Mouse (Mus musculus): ENCODE data around the gene Rhog. TPM values are rescaled to one million over a fixed set of nuclear protein-coding genes. Genes with fewer than 3 reads are reported as not detected.

Rhog gene
- polyA plus RNA-seq, 1 experiment, result 52.3 TPM

DNA sequence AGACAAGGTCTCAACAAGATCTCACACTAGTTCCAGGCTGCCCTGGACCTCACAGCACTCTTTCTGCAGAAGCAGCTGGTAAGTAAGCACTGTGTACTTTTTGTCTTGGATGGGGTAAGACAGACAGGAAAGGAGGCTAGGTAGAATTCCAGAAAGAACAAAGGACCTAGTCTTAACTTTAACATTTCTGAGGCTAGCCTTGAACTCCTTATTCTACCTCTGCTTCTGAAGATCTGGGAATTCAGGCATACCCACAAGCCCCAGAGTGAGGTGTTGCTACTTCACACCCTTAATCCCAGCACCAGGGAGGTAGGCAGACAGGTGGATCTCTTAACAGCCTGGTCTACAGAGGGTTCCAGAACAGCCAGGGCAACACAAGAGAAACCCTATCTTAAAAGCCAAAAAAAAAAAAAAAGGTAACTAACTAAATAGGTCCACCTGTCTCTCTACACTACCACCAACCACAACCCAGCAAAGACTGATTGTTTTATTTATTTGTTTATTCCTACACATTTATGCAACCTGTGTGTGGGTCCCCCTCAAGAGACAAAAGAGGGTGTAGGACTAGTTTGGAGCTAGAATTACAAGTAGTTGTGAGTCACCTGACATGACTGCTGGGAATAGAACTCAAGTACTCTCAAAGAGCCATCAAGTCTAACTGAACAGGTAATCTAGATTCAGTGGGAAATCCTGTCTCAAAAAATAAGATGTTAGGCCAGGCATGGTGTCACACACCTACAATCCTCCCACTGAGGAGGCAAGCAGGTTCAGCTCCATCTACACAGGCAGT, 54.7 kb downstream of the Rhog start:
- no peaks in the 10 kb centered on the region for H3K27me3 ChIP-seq (replicated peaks; ENCODE audit: control insufficient read depth, insufficient read depth, low read length)
- H3K4me1 ChIP-seq (ENCODE audit: control insufficient read depth, insufficient read depth, low read length), result peaks cover 2% of the 10 kb centered on the region; the same call in 1 of the 2 replicates
- no peak overlapping the region for H3K27ac ChIP-seq (ENCODE audit: insufficient read depth, low read depth, low read length)
- no peak for DNase-seq
- no peaks in the 10 kb centered on the region for H3K36me3 ChIP-seq (ENCODE audit: control insufficient read depth, insufficient read depth, low read length)
- TF ChIP-seq POLR2A (IDR thresholded peaks at IDR 0.05; ENCODE audit: low read depth, low read length) (no peak), CTCF (conservative IDR thresholded peaks at IDR 0.05; ENCODE audit: insufficient read depth, insufficient read length, low read depth, low read length) (no peak)
- no peak overlapping the region for H3K4me3 ChIP-seq (ENCODE audit: insufficient read depth, low read depth, low read length)

DNA sequence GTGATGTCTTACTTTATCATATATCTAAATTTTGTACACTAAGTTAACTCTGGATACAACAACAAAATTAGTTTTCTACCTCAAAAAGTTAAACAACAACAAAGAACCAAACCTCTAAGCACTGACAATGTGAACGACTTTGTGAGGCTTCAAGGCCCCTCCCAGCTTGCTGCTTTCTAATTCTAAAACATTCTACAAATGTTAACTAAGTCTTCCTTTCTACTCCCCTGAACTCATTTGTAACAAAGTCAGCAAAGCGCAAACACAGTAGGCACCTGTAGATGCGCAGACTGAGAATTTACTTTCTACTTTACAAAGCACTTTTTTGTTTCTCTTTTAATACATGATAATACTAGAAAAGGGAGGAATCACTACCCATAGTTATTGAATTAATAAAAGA, 55.3 kb downstream of the Rhog start:
- Histone ChIP-seq H3K27me3 (replicated peaks; ENCODE audit: control insufficient read depth, insufficient read depth, low read length) (no peaks in the 10 kb centered on the region), H3K27ac (ENCODE audit: insufficient read depth, low read depth, low read length) (no peak overlapping the region), H3K4me1 (ENCODE audit: control insufficient read depth, insufficient read depth, low read length) (peaks cover 2% of the 10 kb centered on the region; the same call in 1 of the 2 replicates), H3K4me3 (ENCODE audit: insufficient read depth, low read depth, low read length) (no peak overlapping the region), H3K36me3 (ENCODE audit: control insufficient read depth, insufficient read depth, low read length) (no peaks in the 10 kb centered on the region)
- DNase-seq, result no peak
- WGBS, result 69% methylated on average over 3 of the region's 3 CpGs
- TF ChIP-seq CTCF (conservative IDR thresholded peaks at IDR 0.05; ENCODE audit: insufficient read depth, insufficient read length, low read depth, low read length) (no peak), POLR2A (IDR thresholded peaks at IDR 0.05; ENCODE audit: low read depth, low read length) (no peak)

DNA sequence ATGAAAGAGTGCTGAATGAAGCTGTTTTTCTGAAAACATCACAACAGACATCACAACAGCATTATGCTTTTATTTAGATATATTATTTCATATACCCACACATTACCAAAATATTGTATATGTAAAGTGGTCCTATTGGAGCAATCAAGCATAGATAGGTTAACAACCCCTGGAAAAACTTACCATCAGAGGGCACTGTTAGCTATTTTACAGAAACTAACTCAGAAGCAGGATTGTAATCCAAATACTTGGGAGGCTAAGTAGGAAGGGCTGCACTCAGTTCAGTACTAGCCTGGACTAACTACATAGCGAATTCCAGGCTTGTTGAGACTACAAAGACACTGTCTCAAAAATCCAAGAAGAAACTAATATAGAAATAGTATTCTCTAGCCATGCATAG, 63.5 kb downstream of the Rhog start:
- no peak for TF ChIP-seq POLR2A (IDR thresholded peaks at IDR 0.05; ENCODE audit: low read depth, low read length)
- TF ChIP-seq CTCF (conservative IDR thresholded peaks at IDR 0.05; ENCODE audit: insufficient read depth, insufficient read length, low read depth, low read length), result no peak
- peak; percentile 36 for DNase-seq
- Histone ChIP-seq H3K4me3 (ENCODE audit: insufficient read depth, low read depth, low read length) (no peak overlapping the region), H3K36me3 (ENCODE audit: control insufficient read depth, insufficient read depth, low read length) (no peaks in the 10 kb centered on the region; the same call in 1 of the 2 replicates), H3K27ac (ENCODE audit: insufficient read depth, low read depth, low read length) (no peak overlapping the region), H3K4me1 (ENCODE audit: control insufficient read depth, insufficient read depth, low read length) (no peaks in the 10 kb centered on the region), H3K27me3 (replicated peaks; ENCODE audit: control insufficient read depth, insufficient read depth, low read length) (no peaks in the 10 kb centered on the region)
- 80% methylated on average over 1 of the region's 1 CpGs for WGBS

Other genes starting within 250 kb of the Rhog start
- gene Il18bp, start 237.4 kb downstream of the Rhog start, polyA plus RNA-seq (2012; rRNA removed), result 18.9 and 22.9 TPM in 2 replicates
- gene Rnf121, start 190.6 kb downstream of the Rhog start, polyA plus RNA-seq (2012; rRNA removed), result 42.7 and 43.8 TPM in 2 replicates
- gene Xndc1, start 190.5 kb downstream of the Rhog start, polyA plus RNA-seq (2012; rRNA removed), result 12.3 and 13.2 TPM in 2 replicates
- gene Xntrpc, start 190.3 kb downstream of the Rhog start, polyA plus RNA-seq (2012; rRNA removed), result 1.8 and 2.5 TPM in 2 replicates
- not detected in 2 replicates for gene Trpc2, start 172.9 kb downstream of the Rhog start, polyA plus RNA-seq (2012; rRNA removed)
- gene Art1, start 154.3 kb downstream of the Rhog start, polyA plus RNA-seq (2012; rRNA removed), result 0.08 and 3.8 TPM in 2 replicates
- gene Art5, start 146.6 kb downstream of the Rhog start, polyA plus RNA-seq (2012; rRNA removed), result 0.15 and 0.33 TPM in 2 replicates
- 0.03 TPM in 1 of 2 replicates, not detected in the other for gene Chrna10, start 139.2 kb downstream of the Rhog start, polyA plus RNA-seq (2012; rRNA removed)
- 13.0 and 13.3 TPM in 2 replicates for gene Nup98, start 45.9 kb downstream of the Rhog start, polyA plus RNA-seq (2012; rRNA removed)
- 50.8 and 65.9 TPM in 2 replicates for gene Pgap2, start 45.8 kb downstream of the Rhog start, polyA plus RNA-seq (2012; rRNA removed)
- gene Stim1, start 11.8 kb upstream of the Rhog start, polyA plus RNA-seq (2012; rRNA removed), result 33.6 and 37.0 TPM in 2 replicates
- gene Rrm1, start 185.6 kb upstream of the Rhog start, polyA plus RNA-seq (2012; rRNA removed), result 5.2 and 6.3 TPM in 2 replicates
- gene Olfr543, start 225.6 kb upstream of the Rhog start, polyA plus RNA-seq (2012; rRNA removed), result not detected in 2 replicates
- gene Olfr544, start 232.3 kb upstream of the Rhog start, polyA plus RNA-seq (2012; rRNA removed), result not detected in 2 replicates
- gene Olfr545, start 243.5 kb upstream of the Rhog start, polyA plus RNA-seq (2012; rRNA removed), result not detected in 2 replicates